Mouse (Mus musculus) heart, embryonic 16.5 days (tissue): ENCODE results near the gene Lgals9. TPM values are rescaled to one million over a fixed set of nuclear protein-coding genes. Genes with fewer than 3 reads are reported as not detected.

Source experiments
- ATAC-seq: fragments of 200-750 bp; cut with Nextera tagmentation; replicated peaks from 2 replicates; pipeline ENCODE4 v1.8.0; 2017; ENCODE audit warnings: moderate number of reproducible peaks; ENCODE audit not compliant: insufficient read depth, low FRiP score; ENCODE audit errors: extremely low read depth
- H3K27ac ChIP-seq: fragments of 300-500 bp; sonication (generic); 2 replicates; pipeline ENCODE4 v1.5.1; 2014; ENCODE audit warnings: mild to moderate bottlenecking, low read length, control low read depth, moderate library complexity
- H3K27me3 ChIP-seq: fragments of 300-500 bp; sonication (generic); 2 replicates; pipeline ENCODE4 v1.6.1; 2014; ENCODE audit warnings: low read length, mixed read lengths; ENCODE audit not compliant: control insufficient read depth, insufficient read depth
- H3K36me3 ChIP-seq: fragments of 300-500 bp; sonication (generic); 2 replicates; pipeline ENCODE4 v1.6.1; 2014; ENCODE audit not compliant: control insufficient read depth, insufficient read depth
- H3K4me1 ChIP-seq: fragments of 300-500 bp; sonication (generic); 2 replicates; pipeline ENCODE4 v1.6.1; 2014; ENCODE audit warnings: low read length, mixed read lengths; ENCODE audit not compliant: control insufficient read depth, insufficient read depth
- H3K4me2 ChIP-seq: fragments of 300-500 bp; sonication (generic); 2 replicates; pipeline ENCODE4 v1.6.1; 2014; ENCODE audit warnings: low read depth, mild to moderate bottlenecking, control low read depth, low read length
- H3K4me3 ChIP-seq: fragments of 300-500 bp; sonication (generic); 2 replicates; pipeline ENCODE4 v1.5.1; 2014; ENCODE audit warnings: mild to moderate bottlenecking, control low read depth, low read length
- H3K9ac ChIP-seq: fragments of 300-500 bp; sonication (generic); 2 replicates; pipeline ENCODE4 v1.6.1; 2014; ENCODE audit warnings: low read length, control low read depth
- H3K9me3 ChIP-seq: fragments of 300-500 bp; sonication (generic); replicated peaks from 2 replicates; pipeline ENCODE4 v1.6.1; 2016; ENCODE audit warnings: low read length; ENCODE audit not compliant: control insufficient read depth
- WGBS: fragments of 180-500 bp; shearing (Covaris S2); extraction: QIAGEN DNeasy Blood & Tissue Kit; methylation state at CpG from one replicate; pipeline ENCODE4 v1.1.7; 2014; 5-methylcytosine and 5-hydroxymethylcytosine counted together
- polyA plus RNA-seq: library from polyadenylated mRNA; unstranded; fragments of >200 nt; fragmentation: Nextera tagmentation; extraction: Ambion mirVana; gene quantifications from 2 replicates; pipeline ENCODE4 v1.2.1, GENCODE M21; 2015

Lgals9 gene
- polyA plus RNA-seq, 1 experiment from 2014 or later: 105 TPM

GRCm38 (mm10) chr11:78983539-78983938, 1.2 kb downstream of the Lgals9 start:
- peaks cover 7% of the 10 kb centered on the region for H3K4me1 ChIP-seq
- no peak for ATAC-seq
- H3K36me3 ChIP-seq: no peaks in the 10 kb centered on the region
- peak overlapping the region; percentile 59; the same call in 1 of the 2 replicates for H3K27ac ChIP-seq
- peak overlapping the region; percentile 53 for H3K4me2 ChIP-seq
- peak overlapping the region; percentile 53 for H3K4me3 ChIP-seq
- H3K27me3 ChIP-seq: no peaks in the 10 kb centered on the region
- 0 out of 2 replicates have a peak overlapping the region, but pooled peaks have one; percentile 32 for H3K9ac ChIP-seq
- 82% methylated on average over 7 of the region's 7 CpGs for WGBS
- no peaks in the 10 kb centered on the region for H3K9me3 ChIP-seq

DNA sequence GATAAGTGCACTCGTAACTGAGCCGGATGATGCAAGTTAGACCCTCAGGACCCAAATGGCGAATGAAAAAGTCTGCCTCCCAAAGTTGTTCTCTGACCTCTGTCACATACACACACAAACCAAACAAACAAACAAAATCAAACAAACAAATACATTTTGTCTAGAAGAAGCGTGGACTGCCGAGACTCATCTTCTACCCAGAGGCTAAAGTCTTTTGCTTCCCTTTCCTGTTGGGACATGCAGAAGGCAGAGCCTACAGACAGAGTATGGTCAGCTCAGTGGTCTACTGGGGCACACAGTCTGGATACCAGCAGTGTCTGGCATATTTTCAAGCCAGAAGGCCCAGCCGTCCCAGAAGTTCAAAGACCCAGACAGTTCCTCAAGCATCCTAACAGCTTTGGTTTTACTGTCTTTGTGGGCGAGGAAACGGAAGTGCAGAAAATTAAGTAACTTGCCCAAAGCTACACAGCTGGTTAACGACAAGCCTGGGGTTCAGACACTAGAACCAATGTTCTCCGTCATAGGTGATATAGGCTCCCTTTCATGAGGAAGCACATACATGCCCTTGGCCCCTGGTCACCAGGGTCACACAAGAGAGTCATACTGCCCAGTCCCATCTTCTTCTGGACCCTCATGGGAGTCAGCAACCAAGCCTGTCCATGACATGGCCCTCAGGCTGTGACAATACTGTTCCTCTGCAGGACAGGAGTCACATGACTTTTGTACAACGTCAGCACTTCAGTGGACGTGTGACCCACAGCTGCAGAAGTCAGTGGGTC, 2.0 kb downstream of the Lgals9 start:
- no peaks in the 10 kb centered on the region for H3K36me3 ChIP-seq
- peak overlapping the region; percentile 53 for H3K4me2 ChIP-seq
- no peak overlapping the region for H3K9ac ChIP-seq
- 70% methylated on average over 12 of the region's 12 CpGs for WGBS
- ATAC-seq: no peak
- no peaks in the 10 kb centered on the region for H3K9me3 ChIP-seq
- H3K27ac ChIP-seq: no peak overlapping the region
- H3K27me3 ChIP-seq: no peaks in the 10 kb centered on the region
- H3K4me3 ChIP-seq: peak overlapping the region; percentile 53; the same call in 1 of the 2 replicates
- peaks cover 7% of the 10 kb centered on the region for H3K4me1 ChIP-seq

- WGBS: 48% methylated on average over 2 of the region's 2 CpGs
- peak overlapping the region; percentile 53 for H3K4me2 ChIP-seq
- no peak overlapping the region for H3K4me3 ChIP-seq
- no peak overlapping the region for H3K9ac ChIP-seq
- H3K9me3 ChIP-seq: no peaks in the 10 kb centered on the region
- no peak for ATAC-seq
- H3K4me1 ChIP-seq: peaks cover 7% of the 10 kb centered on the region
- H3K36me3 ChIP-seq: no peaks in the 10 kb centered on the region
- no peaks in the 10 kb centered on the region for H3K27me3 ChIP-seq
- H3K27ac ChIP-seq: no peak overlapping the region
Measured at GRCm38 (mm10) chr11:78982042-78982441, 2.7 kb downstream of the Lgals9 start.

GRCm38 (mm10) chr11:78980083-78980634, 4.6 kb downstream of the Lgals9 start:
- H3K36me3 ChIP-seq: no peaks in the 10 kb centered on the region; the same call in 1 of the 2 replicates
- H3K9me3 ChIP-seq: no peaks in the 10 kb centered on the region
- H3K4me2 ChIP-seq: no peak overlapping the region
- H3K27me3 ChIP-seq: no peaks in the 10 kb centered on the region
- 58% methylated on average over 4 of the region's 4 CpGs for WGBS
- H3K9ac ChIP-seq: no peak overlapping the region
- H3K4me1 ChIP-seq: peaks cover 5% of the 10 kb centered on the region
- no peak for ATAC-seq
- no peak overlapping the region for H3K4me3 ChIP-seq
- H3K27ac ChIP-seq: peak overlapping the region; percentile 27; the same call in 1 of the 2 replicates

- ATAC-seq: no peak
- Histone ChIP-seq H3K36me3 (no peaks in the 10 kb centered on the region; the same call in 1 of the 2 replicates), H3K27me3 (no peaks in the 10 kb centered on the region), H3K4me1 (0 out of 2 replicates have a peak, but pooled peaks cover 3% of the 10 kb centered on the region), H3K9me3 (no peaks in the 10 kb centered on the region), H3K4me3 (no peak overlapping the region), H3K27ac (no peak overlapping the region), H3K9ac (no peak overlapping the region), H3K4me2 (no peak overlapping the region)
- 73% methylated on average over 12 of the region's 12 CpGs for WGBS
Measured at GRCm38 (mm10) chr11:78978176-78979019, 6.3 kb downstream of the Lgals9 start.

DNA sequence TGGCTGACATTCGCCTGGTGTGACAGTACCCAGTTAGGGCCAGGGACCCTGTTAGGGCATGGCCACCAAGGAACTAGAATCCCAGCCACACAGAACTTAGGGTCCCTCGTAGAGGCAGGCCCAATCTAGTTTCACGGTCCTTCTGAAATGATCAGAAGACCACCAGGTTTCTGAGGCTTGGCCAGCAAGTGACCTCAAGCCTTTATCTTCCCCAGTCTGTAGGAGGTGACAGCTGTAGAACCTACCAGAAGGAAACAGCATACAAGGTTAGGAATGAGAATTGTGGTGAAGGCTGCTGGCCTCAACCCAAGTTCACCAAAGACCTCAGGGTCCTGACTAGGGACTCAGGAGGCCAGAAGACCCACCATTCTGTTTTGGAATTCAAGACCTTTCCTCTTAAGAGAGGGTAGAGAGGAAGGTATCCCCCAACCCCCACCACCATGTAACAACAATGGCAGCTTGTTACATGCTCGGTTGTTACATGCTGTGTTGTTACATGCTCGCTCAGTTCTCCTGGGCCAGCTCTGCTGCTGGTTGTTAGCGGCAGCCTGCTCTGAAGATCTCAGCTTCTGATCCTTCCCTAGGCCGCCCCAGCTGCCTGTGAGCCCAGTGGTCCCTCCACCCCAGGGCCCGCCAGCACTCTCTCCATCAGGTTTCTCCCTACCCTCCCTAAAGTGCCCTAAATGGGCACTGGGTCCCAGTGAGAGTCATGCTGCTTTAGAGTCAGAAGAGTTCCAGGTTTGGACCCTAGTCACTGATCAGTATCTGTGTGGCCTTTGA, 7.8 kb downstream of the Lgals9 start:
- no peak for ATAC-seq
- WGBS: 67% methylated on average over 8 of the region's 8 CpGs
- no peaks in the 10 kb centered on the region; the same call in 1 of the 2 replicates for H3K36me3 ChIP-seq
- H3K4me2 ChIP-seq: no peak overlapping the region
- H3K9me3 ChIP-seq: no peaks in the 10 kb centered on the region
- H3K27me3 ChIP-seq: no peaks in the 10 kb centered on the region
- H3K4me3 ChIP-seq: no peak overlapping the region
- H3K27ac ChIP-seq: no peak overlapping the region
- H3K4me1 ChIP-seq: 0 out of 2 replicates have a peak, but pooled peaks cover 3% of the 10 kb centered on the region
- H3K9ac ChIP-seq: no peak overlapping the region

- no peak overlapping the region for H3K4me3 ChIP-seq
- no peak overlapping the region for H3K27ac ChIP-seq
- 61% methylated on average over 17 of the region's 17 CpGs for WGBS
- no peaks in the 10 kb centered on the region for H3K9me3 ChIP-seq
- no peaks in the 10 kb centered on the region; the same call in 1 of the 2 replicates for H3K36me3 ChIP-seq
- H3K4me2 ChIP-seq: no peak overlapping the region
- no peaks in the 10 kb centered on the region for H3K27me3 ChIP-seq
- H3K9ac ChIP-seq: no peak overlapping the region
- ATAC-seq: 0 out of 2 replicates have a peak, but pooled peaks have one; percentile 33
- no peaks in the 10 kb centered on the region for H3K4me1 ChIP-seq
Measured at GRCm38 (mm10) chr11:78973381-78974150, 11.2 kb downstream of the Lgals9 start.
